Mouse (Mus musculus): Measurements from ENCODE around the gene Slc5a5. TPM values are rescaled to one million over a fixed set of nuclear protein-coding genes. Genes with fewer than 3 reads are reported as not detected.
A peak's percentile ranks its signal among the peaks of the same experiment; 100 is the strongest.

Gene Slc5a5
- polyA plus RNA-seq, 1 experiment from 2014 or later = 3.1 TPM

DNA sequence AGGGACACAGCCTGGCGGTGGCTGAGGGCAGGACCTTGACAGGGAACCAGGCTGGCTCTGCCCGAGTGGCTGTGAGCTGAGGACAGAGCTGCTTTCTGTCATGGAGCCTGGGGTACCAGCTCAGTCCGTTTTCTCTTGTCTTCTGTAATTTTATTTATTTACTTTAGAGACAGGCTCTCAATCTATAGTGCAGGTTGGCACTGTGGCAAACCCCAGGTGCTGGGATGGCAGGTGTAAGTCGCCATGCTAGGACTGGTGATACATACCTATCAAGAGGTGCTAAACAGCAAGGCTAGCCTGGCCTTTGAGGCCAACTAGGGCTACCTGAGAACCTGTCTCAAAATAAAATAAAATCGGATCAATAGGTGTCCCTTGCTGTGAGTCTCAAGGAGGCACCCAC lies 36.5 kb downstream of the Slc5a5 start:
- no peaks in the 10 kb centered on the region for H3K36me3 ChIP-seq (ENCODE audit: control insufficient read depth, insufficient read depth, low read length)
- H3K27me3 ChIP-seq (replicated peaks; ENCODE audit: control insufficient read depth, insufficient read depth, low read length) = no peaks in the 10 kb centered on the region
- peak overlapping the region; percentile 59; the same call in 1 of the 2 replicates for H3K4me3 ChIP-seq (ENCODE audit: low read length)
- no peak overlapping the region for H3K27ac ChIP-seq (ENCODE audit: low read depth, low read length)
- WGBS = 64% methylated on average over 5 of the region's 5 CpGs
- H3K4me2 ChIP-seq (ENCODE audit: low read length) = peak overlapping the region; percentile 94; the same call in 1 of the 2 replicates
- 0 out of 2 replicates have a peak, but pooled peaks have one; percentile 1 for ATAC-seq
- peaks cover 11% of the 10 kb centered on the region for H3K4me1 ChIP-seq (ENCODE audit: control insufficient read depth, insufficient read depth, low read depth, low read length)
- H3K9me3 ChIP-seq (ENCODE audit: control insufficient read depth, low read length) = no peaks in the 10 kb centered on the region
- H3K9ac ChIP-seq (ENCODE audit: low read depth, low read length) = no peak overlapping the region; the same call in none of the 2 replicates

DNA sequence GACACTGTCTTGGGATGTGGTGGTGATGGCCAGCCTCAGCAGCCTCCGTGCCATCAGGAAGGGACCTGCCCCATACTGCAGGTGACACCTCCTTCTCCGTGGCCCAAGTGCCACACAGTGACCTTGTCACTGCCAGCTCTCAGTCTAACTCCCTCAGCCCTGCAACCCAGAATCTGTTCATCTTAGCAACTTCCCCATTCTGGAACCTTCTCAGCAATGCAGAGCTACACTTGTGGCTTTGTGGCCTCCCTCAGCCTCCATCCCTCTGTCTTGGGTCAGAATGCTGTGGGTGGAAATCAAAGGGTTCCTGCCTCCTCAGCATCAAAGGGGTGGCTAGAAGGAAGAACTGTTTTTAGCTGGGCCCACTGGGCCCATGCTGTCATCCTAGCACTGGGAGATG lies 38.7 kb downstream of the Slc5a5 start:
- Histone ChIP-seq H3K36me3 (ENCODE audit: control insufficient read depth, insufficient read depth, low read length) (no peaks in the 10 kb centered on the region), H3K4me2 (ENCODE audit: low read length) (no peak overlapping the region), H3K27ac (ENCODE audit: low read depth, low read length) (no peak overlapping the region), H3K4me3 (ENCODE audit: low read length) (no peak overlapping the region), H3K4me1 (ENCODE audit: control insufficient read depth, insufficient read depth, low read depth, low read length) (peaks cover 11% of the 10 kb centered on the region), H3K9ac (ENCODE audit: low read depth, low read length) (no peak overlapping the region), H3K9me3 (ENCODE audit: control insufficient read depth, low read length) (no peaks in the 10 kb centered on the region), H3K27me3 (replicated peaks; ENCODE audit: control insufficient read depth, insufficient read depth, low read length) (no peaks in the 10 kb centered on the region)
- no peak for ATAC-seq
- WGBS = 89% methylated on average over 2 of the region's 2 CpGs

DNA sequence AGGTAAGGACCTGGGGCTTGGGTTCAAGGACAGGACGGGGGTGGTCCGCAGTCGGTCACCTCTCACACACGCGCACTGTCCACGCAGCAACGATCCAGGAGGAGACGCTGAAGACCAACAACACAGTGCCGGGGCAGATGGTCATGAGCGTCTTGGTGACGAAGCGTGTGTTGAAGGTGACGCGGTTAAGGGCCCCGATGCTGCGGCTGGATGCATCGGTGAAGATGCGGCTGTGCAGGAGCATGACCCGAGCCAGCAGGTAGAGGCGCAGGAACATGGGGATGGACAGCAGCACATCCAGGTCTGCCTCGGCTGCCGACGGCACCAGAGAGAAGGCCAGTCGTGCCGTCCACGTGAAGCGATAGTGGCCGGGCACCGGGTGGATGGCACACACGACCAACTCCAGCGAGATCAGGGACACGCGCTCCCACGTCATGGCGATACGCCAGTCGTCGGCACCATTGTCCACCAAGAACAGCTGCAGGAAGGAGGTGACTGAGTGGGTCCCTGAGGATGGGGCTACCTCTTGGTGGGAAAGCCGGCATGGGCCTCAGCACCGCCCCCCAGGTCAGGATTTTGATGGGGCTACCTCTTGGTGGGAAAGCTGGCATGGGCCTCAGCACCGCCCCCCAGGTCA lies 39.8 kb downstream of the Slc5a5 start:
- no peak overlapping the region for H3K27ac ChIP-seq (ENCODE audit: low read depth, low read length)
- no peak overlapping the region for H3K4me2 ChIP-seq (ENCODE audit: low read length)
- H3K4me3 ChIP-seq (ENCODE audit: low read length) = no peak overlapping the region
- WGBS = 92% methylated on average over 40 of the region's 41 CpGs
- no peak for ATAC-seq
- H3K9me3 ChIP-seq (ENCODE audit: control insufficient read depth, low read length) = no peaks in the 10 kb centered on the region
- no peaks in the 10 kb centered on the region for H3K27me3 ChIP-seq (replicated peaks; ENCODE audit: control insufficient read depth, insufficient read depth, low read length)
- H3K36me3 ChIP-seq (ENCODE audit: control insufficient read depth, insufficient read depth, low read length) = no peaks in the 10 kb centered on the region
- peaks cover 11% of the 10 kb centered on the region for H3K4me1 ChIP-seq (ENCODE audit: control insufficient read depth, insufficient read depth, low read depth, low read length)
- no peak overlapping the region for H3K9ac ChIP-seq (ENCODE audit: low read depth, low read length)

DNA sequence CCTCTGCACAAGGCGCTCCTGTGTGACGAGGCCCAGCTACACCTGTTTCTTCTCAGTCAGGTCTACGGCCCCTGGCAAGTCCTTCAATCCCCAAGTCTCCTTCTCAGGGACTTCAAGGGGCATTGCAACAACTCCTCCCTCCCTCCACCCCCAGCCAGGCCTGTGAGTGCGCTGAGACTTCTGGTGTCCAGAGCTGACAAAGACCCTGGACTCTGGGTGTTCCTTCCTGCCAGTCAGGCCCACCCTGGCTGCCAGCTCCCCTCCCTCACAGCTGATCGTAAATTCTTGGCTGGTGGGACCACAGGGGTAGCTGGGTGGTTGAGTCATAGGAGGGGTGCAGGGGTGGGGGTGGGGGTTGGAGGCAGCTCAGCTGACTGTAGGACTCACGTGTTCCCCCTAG lies 40.7 kb downstream of the Slc5a5 start:
- no peak overlapping the region for H3K27ac ChIP-seq (ENCODE audit: low read depth, low read length)
- no peak for ATAC-seq
- peaks cover 5% of the 10 kb centered on the region for H3K4me1 ChIP-seq (ENCODE audit: control insufficient read depth, insufficient read depth, low read depth, low read length)
- no peak overlapping the region for H3K4me3 ChIP-seq (ENCODE audit: low read length)
- no peaks in the 10 kb centered on the region for H3K36me3 ChIP-seq (ENCODE audit: control insufficient read depth, insufficient read depth, low read length)
- no peaks in the 10 kb centered on the region for H3K9me3 ChIP-seq (ENCODE audit: control insufficient read depth, low read length)
- H3K9ac ChIP-seq (ENCODE audit: low read depth, low read length) = no peak overlapping the region; the same call in 1 of the 2 replicates
- WGBS = 61% methylated on average over 6 of the region's 6 CpGs
- no peak overlapping the region for H3K4me2 ChIP-seq (ENCODE audit: low read length)
- no peaks in the 10 kb centered on the region for H3K27me3 ChIP-seq (replicated peaks; ENCODE audit: control insufficient read depth, insufficient read depth, low read length)

DNA sequence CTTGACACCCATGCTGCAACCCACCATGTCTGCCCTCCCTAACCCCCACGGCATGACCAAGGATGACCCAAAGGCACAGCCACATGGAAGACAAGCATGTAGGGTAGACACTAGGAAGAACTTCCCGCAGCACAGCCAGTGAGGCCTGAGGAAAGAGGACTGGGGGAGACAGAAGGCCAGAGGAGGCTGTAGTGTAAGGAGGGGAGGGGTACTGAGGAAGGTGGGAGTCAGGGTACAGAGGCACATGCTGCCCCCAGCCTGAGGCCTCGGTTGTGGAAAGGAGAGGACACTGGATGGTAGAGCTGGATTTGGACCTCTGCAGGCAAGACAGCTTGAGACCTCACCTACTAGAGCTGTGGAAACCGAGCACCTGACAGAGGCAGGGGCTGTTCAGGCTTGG lies 41.6 kb downstream of the Slc5a5 start:
- Histone ChIP-seq H3K27me3 (replicated peaks; ENCODE audit: control insufficient read depth, insufficient read depth, low read length) (no peaks in the 10 kb centered on the region), H3K9ac (ENCODE audit: low read depth, low read length) (no peak overlapping the region), H3K4me2 (ENCODE audit: low read length) (no peak overlapping the region), H3K27ac (ENCODE audit: low read depth, low read length) (no peak overlapping the region), H3K4me1 (ENCODE audit: control insufficient read depth, insufficient read depth, low read depth, low read length) (no peaks in the 10 kb centered on the region), H3K9me3 (ENCODE audit: control insufficient read depth, low read length) (no peaks in the 10 kb centered on the region), H3K4me3 (ENCODE audit: low read length) (no peak overlapping the region), H3K36me3 (ENCODE audit: control insufficient read depth, insufficient read depth, low read length) (no peaks in the 10 kb centered on the region)
- WGBS = 80% methylated on average over 4 of the region's 4 CpGs
- ATAC-seq = no peak

DNA sequence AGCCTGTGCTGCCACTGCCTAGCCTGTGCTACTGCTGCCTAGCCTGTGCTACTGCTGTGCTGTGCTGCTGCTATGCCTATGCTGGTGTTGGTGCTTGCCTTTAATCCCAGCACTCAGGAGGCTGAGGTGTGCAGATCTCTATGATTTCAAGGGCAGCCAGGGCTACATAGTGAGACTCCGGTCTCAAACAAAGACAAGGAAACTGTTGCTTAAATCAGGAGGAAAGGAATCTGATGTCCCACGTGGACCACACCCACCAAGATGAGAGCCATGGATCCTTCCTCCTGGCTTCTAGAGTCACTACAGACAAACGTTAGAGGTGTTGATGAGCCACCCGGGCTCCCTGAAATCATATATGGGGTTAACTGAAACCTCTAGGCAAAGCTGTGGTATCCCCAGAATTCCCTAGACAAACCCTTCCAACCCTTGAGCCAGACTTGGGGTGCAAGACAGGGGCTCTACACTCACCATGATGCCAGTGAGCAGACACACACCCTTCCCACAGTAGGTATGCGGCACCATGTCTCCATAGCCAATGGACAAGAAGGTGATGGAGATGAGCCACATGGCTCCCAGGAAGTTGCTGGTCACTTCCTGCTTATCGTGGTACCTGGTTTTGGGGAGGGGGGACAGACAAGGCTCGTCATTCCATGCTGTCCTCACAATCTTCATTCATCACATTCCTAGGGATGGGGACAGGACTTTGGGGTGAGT lies 42.3 kb downstream of the Slc5a5 start:
- WGBS = 84% methylated on average over 7 of the region's 7 CpGs
- Histone ChIP-seq H3K9ac (ENCODE audit: low read depth, low read length) (no peak overlapping the region), H3K36me3 (ENCODE audit: control insufficient read depth, insufficient read depth, low read length) (no peaks in the 10 kb centered on the region), H3K27ac (ENCODE audit: low read depth, low read length) (no peak overlapping the region), H3K4me1 (ENCODE audit: control insufficient read depth, insufficient read depth, low read depth, low read length) (no peaks in the 10 kb centered on the region), H3K4me2 (ENCODE audit: low read length) (no peak overlapping the region), H3K4me3 (ENCODE audit: low read length) (no peak overlapping the region), H3K27me3 (replicated peaks; ENCODE audit: control insufficient read depth, insufficient read depth, low read length) (no peaks in the 10 kb centered on the region), H3K9me3 (ENCODE audit: control insufficient read depth, low read length) (no peaks in the 10 kb centered on the region)
- no peak for ATAC-seq

DNA sequence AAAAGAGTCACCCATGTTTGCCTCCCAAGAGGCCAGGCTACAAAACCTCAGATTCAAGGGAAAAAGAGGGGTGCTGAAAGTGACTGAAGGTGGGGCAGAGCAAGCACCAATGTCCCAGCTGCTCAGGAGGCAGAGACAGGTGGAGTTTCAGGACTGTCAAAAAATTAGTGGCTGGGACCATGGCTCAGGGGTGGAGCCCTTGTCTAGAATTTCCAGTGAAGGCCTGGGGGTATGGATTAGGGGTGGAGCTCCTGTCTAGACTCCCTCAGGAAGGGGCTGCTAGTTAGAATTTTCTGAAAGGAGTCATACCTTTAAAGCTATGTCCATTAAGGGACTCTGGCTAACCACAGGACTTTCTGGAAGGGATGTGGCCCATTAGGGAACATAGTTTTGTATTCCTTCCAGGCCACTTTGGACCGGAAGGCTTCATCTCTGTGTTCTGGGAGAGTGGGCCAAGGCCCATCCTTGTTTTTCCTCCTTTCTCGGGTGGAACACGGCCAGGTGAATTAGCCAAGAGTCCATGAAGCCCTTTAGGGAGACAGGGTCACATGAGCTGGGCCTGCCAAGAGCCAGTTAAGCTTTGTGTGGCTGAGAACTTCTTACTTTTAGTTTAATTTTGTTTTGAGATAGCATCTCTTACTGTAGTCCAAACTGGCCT lies 43.1 kb downstream of the Slc5a5 start:
- H3K36me3 ChIP-seq (ENCODE audit: control insufficient read depth, insufficient read depth, low read length) = no peaks in the 10 kb centered on the region
- H3K27me3 ChIP-seq (replicated peaks; ENCODE audit: control insufficient read depth, insufficient read depth, low read length) = no peaks in the 10 kb centered on the region
- H3K4me2 ChIP-seq (ENCODE audit: low read length) = no peak overlapping the region
- no peak for ATAC-seq
- no peaks in the 10 kb centered on the region for H3K9me3 ChIP-seq (ENCODE audit: control insufficient read depth, low read length)
- no peaks in the 10 kb centered on the region for H3K4me1 ChIP-seq (ENCODE audit: control insufficient read depth, insufficient read depth, low read depth, low read length)
- 82% methylated on average over 3 of the region's 3 CpGs for WGBS
- no peak overlapping the region for H3K4me3 ChIP-seq (ENCODE audit: low read length)
- H3K27ac ChIP-seq (ENCODE audit: low read depth, low read length) = no peak overlapping the region
- H3K9ac ChIP-seq (ENCODE audit: low read depth, low read length) = no peak overlapping the region

DNA sequence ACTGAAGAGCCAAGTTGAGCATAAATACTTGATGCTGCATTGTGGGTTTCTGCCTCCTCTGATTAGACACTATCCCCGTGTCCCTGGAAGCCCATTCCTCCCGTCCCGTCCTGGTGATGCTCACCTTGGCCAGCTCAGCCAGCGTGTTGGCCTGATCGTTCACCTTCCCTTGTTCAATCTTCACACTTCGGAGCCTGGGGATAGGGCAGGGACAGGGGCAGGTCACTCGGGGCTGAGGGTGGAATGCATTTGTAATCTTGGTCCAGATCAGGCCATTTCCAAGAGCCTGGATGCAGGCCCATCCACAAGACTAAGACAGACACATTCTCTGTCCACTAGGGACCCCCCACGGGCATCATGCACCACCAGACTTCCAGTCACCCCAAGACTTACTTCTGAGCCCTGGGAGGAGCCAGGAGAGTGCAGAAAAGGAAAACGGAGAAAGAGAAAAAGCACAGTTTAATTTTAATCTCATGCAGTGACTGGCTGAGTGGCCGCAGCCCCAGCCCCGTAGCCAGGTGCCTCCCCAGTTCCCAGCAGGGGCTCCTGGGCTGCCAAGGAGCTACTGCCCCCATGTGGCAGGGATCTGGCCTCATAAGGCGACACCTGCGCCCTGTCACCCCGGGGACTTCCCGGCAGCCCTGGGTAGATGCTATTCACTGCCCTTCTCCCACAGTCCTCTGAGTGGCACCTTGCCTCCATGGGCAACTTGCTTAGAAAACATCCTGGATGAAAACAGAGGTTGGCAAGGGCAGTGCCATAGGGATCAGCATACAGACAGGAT lies 46.0 kb downstream of the Slc5a5 start:
- Histone ChIP-seq H3K9ac (ENCODE audit: low read depth, low read length) (no peak overlapping the region), H3K4me2 (ENCODE audit: low read length) (no peak overlapping the region), H3K4me1 (ENCODE audit: control insufficient read depth, insufficient read depth, low read depth, low read length) (no peaks in the 10 kb centered on the region), H3K4me3 (ENCODE audit: low read length) (no peak overlapping the region), H3K27me3 (replicated peaks; ENCODE audit: control insufficient read depth, insufficient read depth, low read length) (no peaks in the 10 kb centered on the region), H3K36me3 (ENCODE audit: control insufficient read depth, insufficient read depth, low read length) (no peaks in the 10 kb centered on the region), H3K9me3 (ENCODE audit: control insufficient read depth, low read length) (no peaks in the 10 kb centered on the region), H3K27ac (ENCODE audit: low read depth, low read length) (no peak overlapping the region)
- ATAC-seq = no peak
- 60% methylated on average over 15 of the region's 15 CpGs for WGBS

DNA sequence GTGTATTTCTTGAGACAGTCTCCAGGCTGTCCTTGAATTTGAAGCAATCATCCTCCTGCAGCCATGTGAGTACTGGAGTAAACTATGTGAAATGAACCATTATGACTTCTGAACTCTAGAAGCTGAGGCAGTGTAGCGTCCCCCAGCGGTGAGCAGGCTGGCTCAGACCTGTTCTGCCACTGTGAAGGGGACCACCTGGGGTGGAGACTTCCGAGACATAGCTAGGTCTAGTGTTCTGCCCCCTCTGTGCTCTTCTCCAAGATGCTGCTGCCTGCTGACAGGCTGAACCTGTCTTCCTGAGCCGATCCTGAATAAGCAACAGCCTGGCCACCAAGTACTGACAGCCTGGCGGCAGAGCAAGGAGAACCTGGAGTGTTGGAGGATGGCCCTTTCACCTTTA lies 47.4 kb downstream of the Slc5a5 start:
- no peak overlapping the region for H3K4me2 ChIP-seq (ENCODE audit: low read length)
- 43% methylated on average over 5 of the region's 5 CpGs for WGBS
- no peak overlapping the region for H3K27ac ChIP-seq (ENCODE audit: low read depth, low read length)
- H3K9me3 ChIP-seq (ENCODE audit: control insufficient read depth, low read length) = no peaks in the 10 kb centered on the region
- no peak overlapping the region for H3K9ac ChIP-seq (ENCODE audit: low read depth, low read length)
- peaks cover 5% of the 10 kb centered on the region for H3K4me1 ChIP-seq (ENCODE audit: control insufficient read depth, insufficient read depth, low read depth, low read length)
- no peaks in the 10 kb centered on the region for H3K36me3 ChIP-seq (ENCODE audit: control insufficient read depth, insufficient read depth, low read length)
- H3K4me3 ChIP-seq (ENCODE audit: low read length) = no peak overlapping the region
- ATAC-seq = no peak
- no peaks in the 10 kb centered on the region for H3K27me3 ChIP-seq (replicated peaks; ENCODE audit: control insufficient read depth, insufficient read depth, low read length)
